Mouse (Mus musculus): Measurements from ENCODE around the gene Armh3. TPM values are rescaled to one million over a fixed set of nuclear protein-coding genes. Genes with fewer than 3 reads are reported as not detected.

Armh3 gene
- total RNA-seq, 2 experiments from 2014 or later, result 20.8 to 21.9 TPM

- intact Hi-C loops (cut with DNase I), result no loop called here
- DNase-seq (ENCODE audit: low spot score in 2 of 2), result no peak
These were observed 77.8 kb downstream of the Armh3 start for GRCm38 (mm10) chr19:45920299-45921090.

- peak in 1 of 2 experiments; percentile 72 for DNase-seq (ENCODE audit: low spot score in 2 of 2)
- intact Hi-C loops (cut with DNase I), result loop anchor here (5.0 kb wide), 1 partner anchor 39 kb away; no protein-coding TSS in a partner anchor
These were observed 79.9 kb downstream of the Armh3 start for GRCm38 (mm10) chr19:45918406-45918805.

- intact Hi-C loops (cut with DNase I), result loop anchor here (5.0 kb wide), 1 partner anchor 39 kb away; no protein-coding TSS in a partner anchor
- peak; percentile 61 to 76 for DNase-seq (ENCODE audit: low spot score in 2 of 2)
These were observed 80.4 kb downstream of the Armh3 start for GRCm38 (mm10) chr19:45917856-45918255.

GRCm38 (mm10) chr19:45916461-45916860 is 81.8 kb downstream of the Armh3 start:
- DNase-seq (ENCODE audit: low spot score in 2 of 2), result no peak
- intact Hi-C loops (cut with DNase I), result loop anchor here (5.0 kb wide), 1 partner anchor 41 kb away; no protein-coding TSS in a partner anchor

- DNase-seq (ENCODE audit: low spot score in 2 of 2), result no peak
- intact Hi-C loops (cut with DNase I), result loop anchor here (5.0 kb wide), 1 partner anchor 41 kb away; no protein-coding TSS in a partner anchor
These were observed 82.3 kb downstream of the Armh3 start for GRCm38 (mm10) chr19:45916026-45916425.

- intact Hi-C loops (cut with DNase I), result no loop called here
- no peak for DNase-seq (ENCODE audit: low spot score in 2 of 2)
These were observed 85.3 kb downstream of the Armh3 start for GRCm38 (mm10) chr19:45913036-45913435.

- intact Hi-C loops (cut with DNase I), result no loop called here
- DNase-seq (ENCODE audit: low spot score in 2 of 2), result no peak
These were observed 85.9 kb downstream of the Armh3 start for GRCm38 (mm10) chr19:45912376-45912775.

GRCm38 (mm10) chr19:45911236-45912025 is 86.9 kb downstream of the Armh3 start:
- intact Hi-C loops (cut with DNase I), result no loop called here
- no peak for DNase-seq (ENCODE audit: low spot score in 2 of 2)

- DNase-seq (ENCODE audit: low spot score in 2 of 2), result no peak
- intact Hi-C loops (cut with DNase I), result no loop called here
These were observed 90.0 kb downstream of the Armh3 start for GRCm38 (mm10) chr19:45908246-45908645.

- no peak for DNase-seq (ENCODE audit: low spot score in 2 of 2)
- intact Hi-C loops (cut with DNase I), result no loop called here
These were observed 90.9 kb downstream of the Armh3 start for GRCm38 (mm10) chr19:45907416-45907815.

GRCm38 (mm10) chr19:45903861-45904260 is 94.4 kb downstream of the Armh3 start:
- DNase-seq (ENCODE audit: low spot score in 2 of 2), result no peak
- intact Hi-C loops (cut with DNase I), result no loop called here

GRCm38 (mm10) chr19:45902390-45903035 is 95.8 kb downstream of the Armh3 start:
- intact Hi-C loops (cut with DNase I), result no loop called here
- DNase-seq (ENCODE audit: low spot score in 2 of 2), result no peak

GRCm38 (mm10) chr19:45900836-45901235 is 97.5 kb downstream of the Armh3 start:
- no peak for DNase-seq (ENCODE audit: low spot score in 2 of 2)
- intact Hi-C loops (cut with DNase I), result no loop called here

GRCm38 (mm10) chr19:45895726-45896125 is 102.6 kb downstream of the Armh3 start:
- DNase-seq (ENCODE audit: low spot score in 2 of 2), result no peak
- intact Hi-C loops (cut with DNase I), result no loop called here

- no peak for DNase-seq (ENCODE audit: low spot score in 2 of 2)
- intact Hi-C loops (cut with DNase I), result no loop called here
These were observed 116.2 kb downstream of the Armh3 start for GRCm38 (mm10) chr19:45882056-45882455.

GRCm38 (mm10) chr19:45873320-45873719 is 125.0 kb downstream of the Armh3 start:
- intact Hi-C loops (cut with DNase I), result no loop called here

GRCm38 (mm10) chr19:45855284-45855920 is 142.9 kb downstream of the Armh3 start:
- no peak for DNase-seq (ENCODE audit: low spot score in 2 of 2)
- intact Hi-C loops (cut with DNase I), result no loop called here

More at GRCm38 (mm10) chr19:45873320-45873719, 125.0 kb downstream of the Armh3 start:
- DNase-seq (ENCODE audit: low spot score in 2 of 2), result no peak

- intact Hi-C loops (cut with DNase I), result no loop called here
- DNase-seq (ENCODE audit: low spot score in 2 of 2), result no peak
These were observed 143.8 kb downstream of the Armh3 start for GRCm38 (mm10) chr19:45854521-45854920.

GRCm38 (mm10) chr19:45847733-45848093 is 150.6 kb downstream of the Armh3 start:
- DNase-seq (ENCODE audit: low spot score in 2 of 2), result no peak
- intact Hi-C loops (cut with DNase I), result no loop called here
